Mouse (Mus musculus): Measurements from ENCODE around the gene Thbd.

GRCm38 (mm10) chr2:148393149-148393548 is 14.8 kb downstream of the Thbd start:
- TF ChIP-seq CTCF (IDR thresholded peaks at IDR 0.05; ENCODE audit: low read depth) (no peak), EP300 (IDR thresholded peaks at IDR 0.05; ENCODE audit: low read depth) (no peak)

Measured in heart, postnatal 0 days (tissue).